Mouse (Mus musculus): ENCODE results near the gene Gal3st1.

DNA sequence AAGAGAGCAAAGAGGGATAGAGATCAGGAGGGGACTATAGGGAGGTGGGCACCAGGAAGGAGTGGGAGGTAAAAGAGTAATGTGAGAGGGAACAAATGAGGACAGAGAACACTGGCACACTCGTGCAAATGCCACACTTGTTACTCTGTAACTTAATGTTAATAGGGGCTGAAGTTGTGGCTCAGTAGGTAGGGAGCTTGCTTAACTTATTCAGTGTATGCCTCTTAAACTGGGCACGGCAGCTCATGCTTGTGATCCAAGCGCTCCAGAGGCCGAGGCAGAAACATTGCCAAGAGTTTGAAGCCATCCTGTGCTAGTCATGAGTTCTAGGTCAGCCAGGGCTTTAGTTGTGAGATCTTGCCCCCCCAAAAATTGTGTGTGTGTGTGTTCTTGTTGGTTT lies 48.3 kb upstream of the Gal3st1 start:
- no peak for TF ChIP-seq CTCF (IDR thresholded peaks at IDR 0.05; ENCODE audit: borderline replicate concordance, insufficient read depth, low read length)
- TF ChIP-seq POLR2A (IDR thresholded peaks at IDR 0.05; ENCODE audit: low read depth, low read length): no peak
